Mouse (Mus musculus) megakaryocyte, adult 5-6 weeks (primary cell): ENCODE data around the gene Gimap9. TPM values are rescaled to one million over a fixed set of nuclear protein-coding genes. Genes with fewer than 3 reads are reported as not detected.
"Not testable (repeated sequence)": the region's sequence is repeated elsewhere in the genome, so short reads cannot be mapped to it uniquely, and the experiment has no call there.

Experiments used
- ATAC-seq: 2 replicates; pipeline ENCODE4 v1.8.0; 2016; ENCODE audit warnings: mild to moderate bottlenecking, inconsistent platforms; ENCODE audit not compliant: poor library complexity, severe bottlenecking
- total RNA-seq, 2 experiments: library from RNA; stranded (forward) in 1 of 2; stranded (reverse) in 1 of 2; fragments of 153-499, 151-499 nt in 1 of 2; fragments of 221-1000, 200-1000 nt in 1 of 2; gene quantifications; 2 replicates each; pipeline versions ENCODE4 v1.2.3 to v1.2.4; 2015 to 2017

Gimap9 gene
- total RNA-seq, 2 experiments from 2014 or later, result 5.0 to 8.9 TPM

- ATAC-seq, result no peak
Observed at GRCm38 (mm10) chr6:48658721-48659120, 17.2 kb upstream of the Gimap9 start.

GRCm38 (mm10) chr6:48664750-48665149 is 11.2 kb upstream of the Gimap9 start:
- no peak for ATAC-seq

DNA sequence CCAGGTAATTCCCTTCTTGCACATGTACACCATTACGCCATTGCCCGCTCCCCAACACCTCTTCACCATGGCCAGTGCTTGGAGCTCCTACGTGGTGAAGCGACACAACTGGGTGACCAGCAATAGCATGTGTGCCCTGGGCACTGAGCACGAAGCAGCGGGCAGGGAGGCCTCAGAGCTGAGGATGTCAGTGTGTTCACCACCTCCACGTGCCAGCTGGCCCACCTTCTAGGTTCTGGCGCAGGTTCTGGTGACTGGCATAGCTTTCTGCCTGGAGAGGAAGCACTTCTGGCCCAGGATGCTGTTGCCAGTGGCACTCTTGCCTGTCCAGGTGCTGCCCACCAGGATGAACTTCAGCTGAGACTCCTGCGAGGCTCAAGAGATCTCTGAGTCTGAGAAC is 10.5 kb upstream of the Gimap9 start:
- ATAC-seq, result no peak

DNA sequence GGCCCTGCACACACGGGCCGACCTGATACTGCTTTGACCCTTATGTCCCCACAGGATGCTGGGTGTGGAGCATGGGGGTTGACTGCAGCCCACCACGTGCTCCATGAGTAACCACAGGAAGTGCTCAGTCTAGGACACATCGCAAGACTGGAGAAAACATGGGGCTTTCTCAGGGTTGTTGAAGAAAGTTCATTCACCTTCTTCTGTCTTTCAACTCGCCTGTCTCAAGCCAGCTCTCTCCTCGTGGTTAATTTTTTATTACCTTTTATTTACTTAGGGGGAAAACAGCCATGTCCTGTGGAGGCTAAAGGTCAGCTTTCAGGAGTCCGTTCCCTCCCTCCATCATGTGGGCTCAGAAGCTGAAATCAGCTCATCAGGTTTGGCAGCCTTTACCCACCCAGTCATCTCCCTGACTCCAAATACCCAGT is 9.8 kb upstream of the Gimap9 start:
- 0 out of 2 replicates have a peak, but pooled peaks have one; percentile 33 for ATAC-seq

DNA sequence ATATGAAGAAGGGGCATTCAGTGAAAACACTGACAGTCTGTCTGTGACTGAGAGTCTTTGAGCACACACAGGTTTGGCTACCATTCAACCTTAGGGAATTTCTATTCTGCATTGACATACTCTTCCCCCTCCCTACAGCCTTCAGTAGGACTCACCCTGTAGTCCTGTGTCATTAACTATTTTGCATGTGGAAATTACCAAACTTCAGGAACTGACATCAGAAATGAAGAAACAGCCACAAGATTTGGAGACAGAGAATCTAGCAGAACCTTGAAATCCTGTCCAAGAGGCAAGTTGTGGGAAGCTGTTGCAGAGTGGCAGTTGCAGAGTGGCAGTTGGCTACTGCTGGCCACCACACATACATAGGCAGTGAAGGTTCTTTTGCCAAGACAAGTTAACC is 7.9 kb upstream of the Gimap9 start:
- peak; percentile 47; the same call in 1 of the 2 replicates for ATAC-seq

DNA sequence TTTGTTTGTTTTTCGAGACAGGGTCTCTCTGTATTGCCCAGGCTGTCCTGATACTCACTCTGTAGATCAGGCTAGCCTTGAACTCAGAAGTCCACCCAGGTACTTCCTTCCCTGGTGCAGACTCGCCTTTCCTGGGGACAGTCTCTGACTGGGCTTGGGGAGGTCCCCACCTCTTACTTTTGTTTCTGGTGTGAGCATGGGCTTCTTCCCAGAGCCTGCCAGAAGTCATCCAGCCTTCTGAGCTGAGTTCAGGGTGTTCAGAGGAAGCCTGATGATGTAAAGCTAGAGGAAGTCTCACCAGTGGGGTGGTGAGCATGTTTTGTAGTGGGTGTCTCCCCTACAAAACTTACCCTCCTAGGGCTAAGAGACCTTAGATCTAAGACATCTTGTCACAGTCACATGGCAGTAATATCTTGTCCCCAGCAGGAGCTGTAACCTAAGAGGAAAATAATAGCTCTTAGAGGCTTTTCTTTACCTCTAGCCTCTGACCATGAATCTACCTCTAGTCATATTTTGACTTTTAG is 6.4 kb upstream of the Gimap9 start:
- ATAC-seq, result no peak

DNA sequence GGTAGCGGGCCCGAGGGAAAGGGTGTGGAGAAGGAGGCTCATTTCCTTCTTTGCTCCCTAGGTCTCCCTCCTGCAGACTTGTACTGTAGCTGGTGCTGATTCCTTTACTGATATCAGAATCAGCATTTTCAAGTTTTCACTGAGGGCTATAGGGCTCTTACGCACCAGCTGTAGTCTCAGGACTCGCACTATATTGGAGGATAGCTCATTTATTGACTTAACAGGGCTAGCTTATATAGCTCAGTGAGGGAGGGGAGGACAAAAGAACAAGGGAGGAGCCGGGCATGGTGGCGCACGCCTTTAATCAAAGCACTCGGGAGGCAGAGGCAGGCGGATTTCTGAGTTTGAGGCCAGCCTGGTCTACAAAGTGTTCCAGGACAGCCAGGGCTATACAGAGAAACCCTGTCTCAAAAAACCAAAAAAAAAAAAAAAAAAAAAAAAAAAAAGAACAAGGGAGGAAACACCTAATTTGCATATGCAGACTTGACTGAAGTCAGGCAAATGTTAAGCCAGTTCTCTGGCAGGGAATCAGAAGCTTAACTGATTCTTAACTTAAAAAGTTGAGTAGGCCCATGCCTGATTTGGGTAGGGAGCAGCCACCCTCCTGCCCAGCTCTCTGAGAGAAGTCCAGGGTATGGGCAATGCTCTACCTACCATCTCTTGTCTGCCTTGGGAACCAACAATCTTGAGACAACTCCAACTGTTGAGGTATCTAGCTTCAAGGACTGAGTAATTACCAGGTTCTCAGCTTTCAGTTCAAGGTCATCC is 1.5 kb upstream of the Gimap9 start:
- no peak for ATAC-seq

GRCm38 (mm10) chr6:48675400-48675930 is 464 bp upstream of the Gimap9 start:
- ATAC-seq, result no peak

DNA sequence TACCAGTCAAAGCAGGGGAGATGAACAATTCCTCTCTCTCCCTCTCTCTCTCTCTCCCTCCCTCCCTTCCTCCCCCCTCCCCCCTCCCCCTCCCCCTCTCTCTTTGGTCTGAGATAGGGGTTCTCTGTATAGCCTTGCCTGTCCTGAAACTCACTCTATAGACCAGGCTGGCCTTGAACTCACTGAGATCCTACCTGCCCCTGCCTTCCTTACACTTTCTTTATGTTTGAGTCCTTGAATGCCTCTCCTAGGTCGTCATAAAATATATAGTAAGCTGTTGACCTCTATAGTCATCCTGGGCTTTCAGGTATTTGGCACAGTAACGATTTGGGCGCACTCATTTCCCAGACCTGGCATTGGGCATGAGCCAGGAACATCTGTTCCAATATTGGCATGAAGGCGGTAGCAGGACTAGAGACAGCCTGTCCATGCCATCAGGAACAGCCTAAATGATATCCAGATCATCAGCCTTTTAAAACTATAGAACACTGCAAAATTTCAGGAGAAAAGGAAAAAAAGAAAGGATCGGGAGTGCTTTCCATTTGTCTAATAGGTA is 1.0 kb downstream of the Gimap9 start:
- no peak for ATAC-seq

GRCm38 (mm10) chr6:48677492-48678345 is 1.8 kb downstream of the Gimap9 start:
- no peak for ATAC-seq

- no peak for ATAC-seq
Observed at GRCm38 (mm10) chr6:48678391-48678790, 2.5 kb downstream of the Gimap9 start.

- ATAC-seq, result no peak; the same call in 1 of the 2 replicates
Observed at GRCm38 (mm10) chr6:48679701-48680100, 3.8 kb downstream of the Gimap9 start.

- peak; percentile 17; the same call in 1 of the 2 replicates for ATAC-seq
Observed at GRCm38 (mm10) chr6:48680421-48680820, 4.5 kb downstream of the Gimap9 start.

GRCm38 (mm10) chr6:48681472-48682090 is 5.7 kb downstream of the Gimap9 start:
- no peak for ATAC-seq

DNA sequence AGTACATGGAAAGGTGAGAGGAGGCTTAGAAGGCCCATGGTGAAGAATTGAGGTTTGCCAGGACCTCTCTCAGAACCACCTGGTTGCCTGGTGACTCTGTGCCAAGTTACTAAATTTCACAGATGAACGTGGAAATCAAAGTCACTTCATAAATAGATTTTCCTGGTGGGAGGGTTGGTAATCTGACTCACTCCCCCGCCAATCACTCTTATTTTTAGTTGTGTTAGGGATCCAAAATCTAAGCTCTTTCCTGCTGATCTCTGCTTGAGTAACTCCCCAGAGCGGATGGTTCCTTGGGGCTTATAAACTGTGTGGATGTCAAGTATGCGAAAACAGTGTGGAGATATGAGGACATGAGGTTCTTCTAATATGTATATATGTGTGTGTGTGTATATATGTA is 6.3 kb downstream of the Gimap9 start:
- no peak for ATAC-seq

- ATAC-seq, result not testable (repeated sequence)
Observed at GRCm38 (mm10) chr6:48683263-48683821, 7.4 kb downstream of the Gimap9 start.

GRCm38 (mm10) chr6:48684319-48684718 is 8.4 kb downstream of the Gimap9 start, which contains the start of gene Gimap4:
Gene Gimap4 (plus strand): TSS chr6:48684549.
- no peak for ATAC-seq

- ATAC-seq, result no peak
Observed at GRCm38 (mm10) chr6:48684806-48685205, 8.9 kb downstream of the Gimap9 start.

GRCm38 (mm10) chr6:48685251-48685650 is 9.3 kb downstream of the Gimap9 start:
- no peak for ATAC-seq
